Mouse (Mus musculus): ENCODE measurements at regions not wholly inside any gene's neighbourhood (a gene's known extent, or its start where the extent isn't known, plus 50 kb on each side); places are given as distances from the start of the nearest gene placed in this dataset.

DNA sequence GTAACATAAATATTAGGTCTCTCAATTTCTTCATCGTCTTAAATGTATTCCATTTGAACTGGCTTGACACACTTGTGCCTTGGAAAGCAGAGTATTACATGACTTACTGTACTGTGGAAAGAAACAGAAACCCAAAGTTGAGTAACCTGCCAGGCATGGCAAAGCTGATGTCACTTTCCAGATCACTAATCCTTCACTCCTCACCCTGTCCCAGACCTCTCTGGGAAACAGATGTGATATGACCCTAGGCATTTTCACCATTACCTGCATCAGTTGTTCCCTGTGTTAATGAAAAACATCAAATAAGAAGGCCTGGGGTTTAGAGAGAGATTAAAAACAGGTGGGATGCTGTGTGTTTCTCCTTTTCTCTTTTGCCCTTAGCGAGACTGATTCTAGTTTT, 161.4 kb upstream of the Gm10192 start:
- Histone ChIP-seq H3K4me2 (no peak overlapping the region), H3K36me3 (ENCODE audit: control insufficient read depth, insufficient read depth, low read length) (no peaks in the 10 kb centered on the region), H3K27me3 (replicated peaks; ENCODE audit: control insufficient read depth, insufficient read depth, low read length) (no peaks in the 10 kb centered on the region), H3K9me3 (ENCODE audit: control insufficient read depth, low read length) (no peaks in the 10 kb centered on the region), H3K27ac (ENCODE audit: low read depth, low read length) (no peak overlapping the region), H3K9ac (ENCODE audit: low read depth, low read length) (no peak overlapping the region), H3K4me1 (replicated peaks; ENCODE audit: control insufficient read depth, insufficient read depth, low read length) (no peaks in the 10 kb centered on the region), H3K4me3 (ENCODE audit: low read depth, low read length) (no peak overlapping the region)
- WGBS = 77% methylated on average over 2 of the region's 2 CpGs
- DNase-seq (ENCODE audit: low spot score) (no peak), ATAC-seq (replicated peaks; ENCODE audit: low FRiP score) (no peak)

DNA sequence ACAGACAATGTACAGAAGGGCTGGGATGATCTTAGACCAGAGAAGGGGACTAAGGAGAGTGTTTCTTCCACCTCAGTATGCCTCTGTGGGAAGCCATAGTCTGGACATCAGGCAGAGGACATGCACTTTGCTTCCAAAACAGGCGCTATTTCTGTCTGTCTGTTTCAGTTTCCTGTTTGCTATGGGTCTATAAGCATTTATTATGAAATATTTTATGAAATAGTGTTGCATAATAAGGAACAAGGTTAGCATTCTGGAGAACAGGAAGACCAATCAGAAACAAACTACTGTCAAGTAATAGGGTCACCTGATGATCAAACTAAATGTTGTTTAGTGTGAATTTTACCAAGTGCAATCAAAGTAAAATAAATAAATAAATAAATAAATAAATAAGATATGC, 160.4 kb upstream of the Gm10192 start:
- no peak overlapping the region for H3K4me2 ChIP-seq

More for the DNA sequence above, 160.4 kb upstream of the Gm10192 start:
- Histone ChIP-seq H3K4me3 (ENCODE audit: low read depth, low read length) (no peak overlapping the region), H3K9me3 (ENCODE audit: control insufficient read depth, low read length) (no peaks in the 10 kb centered on the region), H3K9ac (ENCODE audit: low read depth, low read length) (no peak overlapping the region), H3K27me3 (replicated peaks; ENCODE audit: control insufficient read depth, insufficient read depth, low read length) (no peaks in the 10 kb centered on the region), H3K4me1 (replicated peaks; ENCODE audit: control insufficient read depth, insufficient read depth, low read length) (no peaks in the 10 kb centered on the region), H3K27ac (ENCODE audit: low read depth, low read length) (no peak overlapping the region), H3K36me3 (ENCODE audit: control insufficient read depth, insufficient read depth, low read length) (no peaks in the 10 kb centered on the region)
- WGBS = 69% methylated on average over 1 of the region's 1 CpGs
- no peak for DNase-seq (ENCODE audit: low spot score)
- no peak for ATAC-seq (replicated peaks; ENCODE audit: low FRiP score)
